Mouse (Mus musculus) E14TG2a.4 (cell line): ENCODE measurements at regions not wholly inside any gene's neighbourhood (a gene's known extent, or its start where the extent isn't known, plus 50 kb on each side); places are given as distances from the start of the nearest gene placed in this dataset.

Experiments
- CTCF ChIP-seq: conservative IDR thresholded peaks from 2 replicates; pipeline ENCODE4 v1.5.1; 2014; ENCODE audit warnings: low read length
- NANOG ChIP-seq: IDR thresholded peaks from 2 replicates; pipeline ENCODE4 v1.6.1; 2014; ENCODE audit warnings: borderline replicate concordance, low read length, mixed read lengths
- POU5F1 ChIP-seq: IDR thresholded peaks from 2 replicates; pipeline ENCODE4 v1.6.1; 2014; ENCODE audit warnings: low read length, borderline replicate concordance

GRCm38 (mm10) chr16:29847734-29848133 lies 216.4 kb upstream of the Hes1 start:
- no peak for TF ChIP-seq CTCF
- no peak for TF ChIP-seq POU5F1
- no peak for TF ChIP-seq NANOG
